Mouse (Mus musculus): ENCODE measurements around the gene Wnt1.

The Wnt1 gene

GRCm38 (mm10) chr15:98777762-98778161 is 11.9 kb upstream of the Wnt1 start, which contains the start of gene Wnt10b:
Gene Wnt10b, minus strand, starts transcription at chr15:98778150.
- DNase-seq (ENCODE audit: low spot score in 2 of 2): peak in 1 of 2 experiments; percentile 29

- DNase-seq (ENCODE audit: low spot score in 2 of 2): no peak
These were observed 11.4 kb upstream of the Wnt1 start for GRCm38 (mm10) chr15:98778191-98778770.

GRCm38 (mm10) chr15:98778806-98779205 is 10.9 kb upstream of the Wnt1 start:
- no peak for DNase-seq (ENCODE audit: low spot score in 2 of 2)

- DNase-seq (ENCODE audit: low spot score in 2 of 2): no peak
These were observed 9.6 kb upstream of the Wnt1 start for GRCm38 (mm10) chr15:98780075-98780474.

GRCm38 (mm10) chr15:98780573-98780972 is 9.1 kb upstream of the Wnt1 start:
- DNase-seq (ENCODE audit: low spot score in 2 of 2): peak in 1 of 2 experiments; percentile 42

GRCm38 (mm10) chr15:98781166-98781565 is 8.5 kb upstream of the Wnt1 start:
- no peak for DNase-seq (ENCODE audit: low spot score in 2 of 2)

- peak in 1 of 2 experiments; percentile 54 for DNase-seq (ENCODE audit: low spot score in 2 of 2)
These were observed 3.9 kb upstream of the Wnt1 start for GRCm38 (mm10) chr15:98785744-98786143.

- DNase-seq (ENCODE audit: low spot score in 2 of 2): no peak
These were observed 1.7 kb upstream of the Wnt1 start for GRCm38 (mm10) chr15:98787930-98788329.

- no peak for DNase-seq (ENCODE audit: low spot score in 2 of 2)
These were observed 541 bp upstream of the Wnt1 start for GRCm38 (mm10) chr15:98788972-98789660.

GRCm38 (mm10) chr15:98790761-98791160 is 1.1 kb downstream of the Wnt1 start:
- DNase-seq (ENCODE audit: low spot score in 2 of 2): no peak

GRCm38 (mm10) chr15:98791221-98791620 is 1.6 kb downstream of the Wnt1 start:
- no peak for DNase-seq (ENCODE audit: low spot score in 2 of 2)

GRCm38 (mm10) chr15:98791771-98792170 is 2.1 kb downstream of the Wnt1 start:
- DNase-seq (ENCODE audit: low spot score in 2 of 2): no peak

GRCm38 (mm10) chr15:98792233-98793020 is 2.8 kb downstream of the Wnt1 start:
- DNase-seq (ENCODE audit: low spot score in 2 of 2): no peak

- DNase-seq (ENCODE audit: low spot score in 2 of 2): no peak
These were observed 3.6 kb downstream of the Wnt1 start for GRCm38 (mm10) chr15:98793141-98793698.

- no peak for DNase-seq (ENCODE audit: low spot score in 2 of 2)
These were observed 7.3 kb downstream of the Wnt1 start for GRCm38 (mm10) chr15:98796803-98797595.

- no peak for DNase-seq (ENCODE audit: low spot score in 2 of 2)
These were observed 8.3 kb downstream of the Wnt1 start for GRCm38 (mm10) chr15:98797835-98798492.

- DNase-seq (ENCODE audit: low spot score in 2 of 2): no peak
These were observed 9.2 kb downstream of the Wnt1 start for GRCm38 (mm10) chr15:98798903-98799302.

- DNase-seq (ENCODE audit: low spot score in 2 of 2): peak; percentile 72 to 86
These were observed 9.7 kb downstream of the Wnt1 start for GRCm38 (mm10) chr15:98799396-98799795.

GRCm38 (mm10) chr15:98802926-98803325 is 13.3 kb downstream of the Wnt1 start:
- DNase-seq (ENCODE audit: low spot score in 2 of 2): no peak

- peak; percentile 75 to 86 for DNase-seq (ENCODE audit: low spot score in 2 of 2)
These were observed 14.4 kb downstream of the Wnt1 start for GRCm38 (mm10) chr15:98804054-98804453.
